In the genomic region with DNA sequence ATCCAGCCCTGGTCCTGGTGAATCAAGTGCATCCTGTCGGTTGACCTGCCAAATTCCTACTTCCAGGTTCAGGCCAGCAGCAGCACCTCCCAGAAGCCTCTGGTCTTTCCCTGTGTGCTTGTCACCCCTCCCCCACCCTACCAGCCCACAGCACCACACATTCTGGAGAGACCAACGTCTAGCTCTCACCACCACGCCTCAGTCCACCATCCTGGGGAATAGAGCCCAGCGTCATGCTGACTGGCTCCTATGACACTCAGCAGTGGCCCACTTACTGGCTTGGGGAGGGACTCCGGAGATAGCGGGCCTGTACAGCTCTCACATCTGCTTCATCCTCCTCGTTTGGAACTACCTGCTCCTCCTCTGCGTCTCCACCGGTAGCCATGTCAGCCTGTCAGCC, we compare ENCODE assay signal across 10 mouse cellular contexts. TPM values are rescaled to one million over a fixed set of nuclear protein-coding genes. Genes with fewer than 3 reads are reported as not detected.
DNase-seq lines count a peak whose midpoint lies in the region; ATAC-seq and TF ChIP-seq lines count a peak whose summit lies in the region.
"Had no signal": no experiment of that assay in that cellular context is flagged by ENCODE, and none has a peak within 500 bp of the region (broad histone marks: within the 10 kb centered on the region; RNA-seq: fewer than 3 reads in every experiment).

No protein-coding gene starts in this region.

- H3K27ac ChIP-seq in kidney, embryonic 16.5 days (ENCODE audit: low read length): no peak overlapping the region
- H3K27ac ChIP-seq in kidney, embryonic 15.5 days: no peak overlapping the region
- H3K27ac ChIP-seq in embryonic facial prominence, embryonic 13.5 days: no peak overlapping the region
- peak overlapping the region; percentile 95 for H3K27ac ChIP-seq in heart, embryonic 15.5 days

- H3ac ChIP-seq in myocyte (ENCODE audit: control insufficient read depth, insufficient read length): no peak overlapping the region

- no peak for DNase-seq in right cerebral cortex, adult 18-20 months
- DNase-seq in kidney, postnatal 4 days: no peak
- no peak for DNase-seq in right cerebral cortex, postnatal 14 days
- DNase-seq: lung, adult 2 months; retina, postnatal 1 day had no signal

- no peaks in the 10 kb centered on the region for H3K27me3 ChIP-seq in kidney, embryonic 16.5 days (ENCODE audit: insufficient read depth, low read length)
- H3K27me3 ChIP-seq in kidney, embryonic 15.5 days: no peaks in the 10 kb centered on the region
- no peaks in the 10 kb centered on the region for H3K27me3 ChIP-seq in embryonic facial prominence, embryonic 13.5 days
- no peaks in the 10 kb centered on the region for H3K27me3 ChIP-seq in heart, embryonic 15.5 days
- H3K27me3 ChIP-seq in myocyte (ENCODE audit: control insufficient read depth, insufficient read depth, insufficient read length): no peaks in the 10 kb centered on the region

- TF ChIP-seq POLR2A in myocyte (IDR thresholded peaks at IDR 0.05; ENCODE audit: insufficient read length, low read depth): peak; percentile 22

- no peak overlapping the region for H3K9ac ChIP-seq in kidney, embryonic 16.5 days (replicated peaks; ENCODE audit: low read length)
- H3K9ac ChIP-seq in kidney, embryonic 15.5 days: no peak overlapping the region
- no peak overlapping the region for H3K9ac ChIP-seq in embryonic facial prominence, embryonic 13.5 days
- H3K9ac ChIP-seq in heart, embryonic 15.5 days: peak overlapping the region; percentile 70

- H3K4me2 ChIP-seq in kidney, embryonic 16.5 days (replicated peaks; ENCODE audit: low read depth, low read length): no peak overlapping the region
- H3K4me2 ChIP-seq in kidney, embryonic 15.5 days: no peak overlapping the region
- peak overlapping the region; percentile 44 for H3K4me2 ChIP-seq in embryonic facial prominence, embryonic 13.5 days
- H3K4me2 ChIP-seq in heart, embryonic 15.5 days: peak overlapping the region; percentile 63
- peak overlapping the region; percentile 71 for H3K4me2 ChIP-seq in myocyte (ENCODE audit: low read depth)

- no peaks in the 10 kb centered on the region for H3K9me3 ChIP-seq in kidney, embryonic 16.5 days (ENCODE audit: low read length)
- H3K9me3 ChIP-seq in kidney, embryonic 15.5 days (replicated peaks): no peaks in the 10 kb centered on the region
- no peaks in the 10 kb centered on the region for H3K9me3 ChIP-seq in embryonic facial prominence, embryonic 13.5 days
- no peaks in the 10 kb centered on the region for H3K9me3 ChIP-seq in heart, embryonic 15.5 days (replicated peaks)

- 0 out of 2 replicates have a peak, but pooled peaks have one; percentile 15 for ATAC-seq in kidney, embryonic 16.5 days (ENCODE audit: low FRiP score, low TSS enrichment)
- ATAC-seq in kidney, embryonic 15.5 days (replicated peaks; ENCODE audit: low FRiP score): no peak
- ATAC-seq in embryonic facial prominence, embryonic 13.5 days (ENCODE audit: insufficient number of reproducible peaks, insufficient read depth, low FRiP score, low TSS enrichment, low read depth): no peak
- ATAC-seq in heart, embryonic 15.5 days (replicated peaks; ENCODE audit: insufficient number of reproducible peaks, insufficient read depth, low FRiP score, low read depth): peak; percentile 48

- peaks cover 19% of the 10 kb centered on the region for H3K79me2 ChIP-seq in myocyte (ENCODE audit: control insufficient read depth, insufficient read depth)

- 48% methylated on average over 9 of the region's 9 CpGs for WGBS in kidney, embryonic 16.5 days
- WGBS in kidney, embryonic 15.5 days: 51% methylated on average over 9 of the region's 9 CpGs
- WGBS in embryonic facial prominence, embryonic 13.5 days: 51% methylated on average over 9 of the region's 9 CpGs
- 23% methylated on average over 9 of the region's 9 CpGs for WGBS in heart, embryonic 15.5 days

- peaks cover 14% of the 10 kb centered on the region for H3K4me1 ChIP-seq in kidney, embryonic 16.5 days (ENCODE audit: insufficient read depth, low read length)
- peaks cover 26% of the 10 kb centered on the region for H3K4me1 ChIP-seq in kidney, embryonic 15.5 days
- H3K4me1 ChIP-seq in embryonic facial prominence, embryonic 13.5 days: peaks cover 38% of the 10 kb centered on the region
- peaks cover 51% of the 10 kb centered on the region for H3K4me1 ChIP-seq in heart, embryonic 15.5 days (replicated peaks)

- no peaks in the 10 kb centered on the region for H3K36me3 ChIP-seq in kidney, embryonic 16.5 days (ENCODE audit: insufficient read depth, low read length)
- no peaks in the 10 kb centered on the region for H3K36me3 ChIP-seq in kidney, embryonic 15.5 days
- H3K36me3 ChIP-seq in embryonic facial prominence, embryonic 13.5 days: no peaks in the 10 kb centered on the region
- peaks cover 12% of the 10 kb centered on the region for H3K36me3 ChIP-seq in heart, embryonic 15.5 days
- no peaks in the 10 kb centered on the region for H3K36me3 ChIP-seq in myocyte (ENCODE audit: control insufficient read depth, insufficient read depth)

- no peak overlapping the region for H3K4me3 ChIP-seq in kidney, embryonic 16.5 days (ENCODE audit: low read length)
- H3K4me3 ChIP-seq in kidney, embryonic 15.5 days (replicated peaks): no peak overlapping the region
- H3K4me3 ChIP-seq in embryonic facial prominence, embryonic 13.5 days: 0 out of 2 replicates have a peak overlapping the region, but pooled peaks have one; percentile 9
- H3K4me3 ChIP-seq in heart, embryonic 15.5 days: peak overlapping the region; percentile 56
- peak overlapping the region; percentile 27 for H3K4me3 ChIP-seq in myocyte

TF ChIP-seq in myocyte, 11 proteins besides CTCF, POLR2A, EP300 and RAD21:
- TF ChIP-seq TCF12 (IDR thresholded peaks at IDR 0.05; ENCODE audit: insufficient read depth, poor library complexity, severe bottlenecking) (no peak), CEBPB (IDR thresholded peaks at IDR 0.05; ENCODE audit: insufficient read depth, poor library complexity, severe bottlenecking) (no peak), E2F4 (IDR thresholded peaks at IDR 0.05; ENCODE audit: insufficient read depth) (no peak), USF1 (IDR thresholded peaks at IDR 0.05; ENCODE audit: low read depth) (no peak), SRF (IDR thresholded peaks at IDR 0.05; ENCODE audit: control insufficient read depth, insufficient read length, low read depth) (no peak), TCF3 (IDR thresholded peaks at IDR 0.05; ENCODE audit: insufficient read length, low read depth) (no peak), POLR2AphosphoS2 (IDR thresholded peaks at IDR 0.05; ENCODE audit: insufficient read length, low read depth) (no peak), MYOD1 (IDR thresholded peaks at IDR 0.05; ENCODE audit: control insufficient read depth in 1 of 3, insufficient read length in 2 of 3, low read depth in 2 of 3) (no peak), REST (IDR thresholded peaks at IDR 0.05; ENCODE audit: insufficient read depth, insufficient read length) (no peak), MAX (IDR thresholded peaks at IDR 0.05; ENCODE audit: low read depth) (no peak), MYOG (IDR thresholded peaks at IDR 0.05; ENCODE audit: control insufficient read depth in 1 of 3, insufficient read depth in 1 of 3, insufficient read length in 2 of 3, low read depth in 2 of 3) (no peak)

RNA-seq across cellular contexts. Expression of a gene that starts 0.9 kb away (rescaled TPM):
- 0.26 and 0.69 TPM in 2 replicates for polyA plus RNA-seq in kidney, embryonic 16.5 days (2015; fragmentation: Nextera tagmentation; extraction: Ambion mirVana)
- 1.0 and 1.3 TPM in 2 replicates for polyA plus RNA-seq in kidney, embryonic 15.5 days (2015; fragmentation: Nextera tagmentation; extraction: Ambion mirVana)
- polyA plus RNA-seq in embryonic facial prominence, embryonic 13.5 days (2015; fragmentation: Nextera tagmentation; extraction: Ambion mirVana): 2.6 and 3.0 TPM in 2 replicates
- polyA plus RNA-seq in heart, embryonic 15.5 days (2015; fragmentation: Nextera tagmentation; extraction: Ambion mirVana): 40.2 and 44.9 TPM in 2 replicates
- polyA plus RNA-seq in myocyte (2012; fragmentation: generic; extraction: Trizol): 38.3 TPM

RNA-seq across cellular contexts. Expression of a gene that starts 3.2 kb away (rescaled TPM):
- polyA plus RNA-seq in kidney, embryonic 16.5 days (2015; fragmentation: Nextera tagmentation; extraction: Ambion mirVana): 0.68 and 0.85 TPM in 2 replicates
- 0.70 and 2.4 TPM in 2 replicates for polyA plus RNA-seq in kidney, embryonic 15.5 days (2015; fragmentation: Nextera tagmentation; extraction: Ambion mirVana)
- 0.15 and 0.83 TPM in 2 replicates for polyA plus RNA-seq in embryonic facial prominence, embryonic 13.5 days (2015; fragmentation: Nextera tagmentation; extraction: Ambion mirVana)
- polyA plus RNA-seq in heart, embryonic 15.5 days (2015; fragmentation: Nextera tagmentation; extraction: Ambion mirVana): 0.06 TPM in 1 of 2 replicates, not detected in the other
- 0.29 TPM for polyA plus RNA-seq in myocyte (2012; fragmentation: generic; extraction: Trizol)

Comparison
In these comparisons a context has a peak if more than half of its experiments do, and no peak if none do; other contexts are left out.
1. ATAC-seq: peak in kidney, embryonic 16.5 days (single experiment) and heart, embryonic 15.5 days (single experiment); none in kidney, embryonic 15.5 days (single experiment) and embryonic facial prominence, embryonic 13.5 days (single experiment).
2. H3K4me2 ChIP-seq: peak in embryonic facial prominence, embryonic 13.5 days (single experiment), heart, embryonic 15.5 days (single experiment) and myocyte (single experiment); none in kidney, embryonic 16.5 days (single experiment) and kidney, embryonic 15.5 days (single experiment).
3. H3K4me3 ChIP-seq: peak in embryonic facial prominence, embryonic 13.5 days (single experiment), heart, embryonic 15.5 days (single experiment) and myocyte (single experiment); none in kidney, embryonic 16.5 days (single experiment) and kidney, embryonic 15.5 days (single experiment).